Mouse (Mus musculus) ES-E14 (cell line): ENCODE data around the gene Tyw1.

Experiments
- HCFC1 ChIP-seq: IDR thresholded peaks from 2 replicates; pipeline ENCODE4 v1.6.1; 2012; ENCODE audit warnings: low read length, inconsistent platforms, borderline replicate concordance; ENCODE audit not compliant: insufficient read depth
- ZC3H11A ChIP-seq: IDR thresholded peaks from 2 replicates; pipeline ENCODE4 v1.6.1; 2012; ENCODE audit warnings: low read depth, mild to moderate bottlenecking, inconsistent platforms, low read length, borderline replicate concordance

DNA sequence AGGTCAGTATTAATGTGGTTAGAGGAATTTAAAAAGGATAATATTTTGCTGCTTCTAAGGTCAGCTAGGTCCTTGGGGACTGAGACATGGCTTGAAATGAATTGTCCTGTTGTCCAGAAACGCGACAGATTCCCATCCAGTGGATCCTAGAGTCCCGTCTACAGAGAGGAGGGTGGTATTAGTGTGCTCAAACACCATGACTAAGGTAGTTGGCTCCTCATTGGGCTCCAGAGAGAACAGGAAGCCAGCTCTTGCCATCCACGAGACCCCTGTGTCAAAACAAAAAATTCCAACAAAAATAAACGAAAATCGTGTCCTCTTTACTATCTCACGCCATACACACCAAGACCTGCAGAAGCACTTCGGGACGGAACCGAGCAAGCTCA lies 33.7 kb upstream of the Tyw1 start:
- no peak for TF ChIP-seq ZC3H11A
- no peak for TF ChIP-seq HCFC1
